Mouse (Mus musculus) gastrocnemius, adult 8-10 months (tissue): ENCODE measurements around the gene Mcf2l. TPM values are rescaled to one million over a fixed set of nuclear protein-coding genes. Genes with fewer than 3 reads are reported as not detected.

ENCODE experiments used
- DNase-seq, 2 experiments: peaks; one replicate each; pipeline ENCODE4 v3.0.0; 2022; ENCODE audit warnings: low spot score in 2 of 2
- microRNA-seq: library from miRNA; unstranded; fragments of <30 nt; microRNA quantifications from one replicate; pipeline ENCODE4 v1.2.0, GENCODE M21; 2022
- total RNA-seq, 4 experiments: library from RNA; stranded (reverse); gene quantifications; 2 replicates each; pipeline ENCODE4 v1.2.4; 2022

Gene Mcf2l
- total RNA-seq, 4 experiments from 2014 or later, result 12.1 to 19.6 (median 16.5) TPM

DNA sequence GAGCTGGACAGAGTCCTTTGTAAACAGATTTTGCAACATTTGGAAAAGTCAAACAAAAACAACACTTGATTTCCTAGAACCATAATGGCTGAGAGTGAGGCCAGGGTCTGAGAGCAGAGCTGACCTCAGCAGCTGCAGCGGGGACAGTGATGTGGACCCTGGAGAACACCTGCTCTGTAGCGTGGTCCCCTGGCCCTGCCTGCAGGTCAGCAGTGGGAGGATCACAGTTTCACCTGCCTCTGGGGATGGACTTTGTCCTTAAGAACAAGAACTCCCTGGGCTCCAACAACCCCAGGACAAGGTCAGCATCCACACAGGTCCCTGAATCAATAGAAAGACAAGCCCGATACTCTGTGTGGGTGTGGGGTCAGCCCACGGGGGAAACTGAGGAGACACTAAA is 183.7 kb downstream of the Mcf2l start:
- DNase-seq, result no peak

- DNase-seq, result no peak
These were observed 187.0 kb downstream of the Mcf2l start, which contains the start of gene Proz for GRCm38 (mm10) chr8:13060441-13061150. Gene Proz, plus strand, starts transcription at chr8:13060914.

DNA sequence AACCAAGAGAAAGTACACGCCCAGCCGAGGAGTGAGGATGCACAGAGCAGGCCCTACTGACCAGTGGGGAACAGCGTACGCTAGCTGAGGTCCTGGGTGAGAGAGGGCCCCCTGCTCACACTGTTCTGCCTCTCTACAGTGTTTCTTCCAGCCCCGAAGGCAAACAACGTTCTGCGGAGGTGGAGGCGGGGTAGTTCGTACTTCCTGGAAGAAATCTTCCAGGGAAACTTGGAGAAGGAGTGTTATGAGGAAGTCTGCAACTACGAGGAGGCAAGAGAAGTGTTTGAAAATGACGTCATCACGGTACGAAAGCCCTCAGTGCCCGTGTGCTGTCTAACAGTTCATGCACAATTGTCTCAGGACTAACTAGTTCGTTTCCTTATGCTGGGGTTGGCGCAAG is 189.5 kb downstream of the Mcf2l start:
- DNase-seq, result no peak

Small RNA genes within 50 kb of the gene (microRNA-seq; reads per million reads assigned to microRNA genes)
- gene Gm38671, result not detected

Other genes starting within 250 kb of the Mcf2l start
- gene Tubgcp3, start 201.6 kb upstream of the Mcf2l start, total RNA-seq, result 1 to 10 TPM; 7.5 to 8.5 (median 7.9) TPM
- gene Atp11a, start 116.8 kb upstream of the Mcf2l start, total RNA-seq, result 10 to 100 TPM; 22.9 to 33.6 (median 27.0) TPM
- not detected for gene F7, start 152.2 kb downstream of the Mcf2l start, total RNA-seq
- gene F10, start 163.5 kb downstream of the Mcf2l start, total RNA-seq, result not detected
- under 1 TPM in 1 of 4 experiments, not detected in 3; 0.29 TPM for gene Proz, start 187.1 kb downstream of the Mcf2l start, total RNA-seq
- gene Pcid2, start 231.7 kb downstream of the Mcf2l start, total RNA-seq, result 1 to 10 TPM; 6.5 to 7.6 (median 6.8) TPM
- 10 to 100 TPM; 70.4 to 74.4 (median 71.9) TPM for gene Cul4a, start 231.8 kb downstream of the Mcf2l start, total RNA-seq